Mouse (Mus musculus): ENCODE measurements around the gene Slc44a5. TPM values are rescaled to one million over a fixed set of nuclear protein-coding genes. Genes with fewer than 3 reads are reported as not detected.

Gene Slc44a5
- polyA plus RNA-seq, 1 experiment from 2014 or later, result 6.8 TPM

DNA sequence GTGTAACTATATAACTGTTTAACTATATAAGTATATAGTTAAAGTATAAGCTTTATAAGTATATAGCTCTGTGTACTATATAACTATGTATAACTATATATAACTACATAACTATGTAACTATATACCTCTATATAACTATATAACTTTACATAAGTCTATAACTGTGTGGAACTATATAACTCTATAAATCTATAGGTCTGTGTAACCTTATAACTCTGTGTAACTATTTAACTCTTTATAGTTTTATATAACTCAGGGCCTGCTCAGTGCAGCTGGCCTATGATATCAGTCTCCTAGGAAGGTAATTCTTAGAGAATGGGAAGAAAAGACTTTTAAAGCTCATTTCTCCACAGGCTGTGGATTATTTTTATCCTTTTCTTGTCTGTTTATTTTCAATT is 284.1 kb downstream of the Slc44a5 start:
- H3K4me1 ChIP-seq (replicated peaks), result no peaks in the 10 kb centered on the region
- H3K9ac ChIP-seq (replicated peaks), result no peak overlapping the region
- no peak overlapping the region for H3K27ac ChIP-seq
- no peaks in the 10 kb centered on the region for H3K36me3 ChIP-seq
- no peak overlapping the region for H3K4me3 ChIP-seq (replicated peaks)
- no peaks in the 10 kb centered on the region for H3K27me3 ChIP-seq
- H3K4me2 ChIP-seq (replicated peaks), result no peak overlapping the region
- no peaks in the 10 kb centered on the region for H3K9me3 ChIP-seq
- no peak for ATAC-seq

GRCm38 (mm10) chr3:154268313-154268712 is 295.1 kb downstream of the Slc44a5 start:
- Histone ChIP-seq H3K4me1 (replicated peaks) (no peaks in the 10 kb centered on the region), H3K27me3 (peaks cover 4% of the 10 kb centered on the region; the same call in 1 of the 2 replicates), H3K4me2 (replicated peaks) (no peak overlapping the region), H3K36me3 (no peaks in the 10 kb centered on the region), H3K4me3 (replicated peaks) (no peak overlapping the region), H3K27ac (no peak overlapping the region), H3K9ac (replicated peaks) (no peak overlapping the region), H3K9me3 (no peaks in the 10 kb centered on the region)
- no peak for ATAC-seq
- WGBS, result 84% methylated on average over 9 of the region's 9 CpGs

DNA sequence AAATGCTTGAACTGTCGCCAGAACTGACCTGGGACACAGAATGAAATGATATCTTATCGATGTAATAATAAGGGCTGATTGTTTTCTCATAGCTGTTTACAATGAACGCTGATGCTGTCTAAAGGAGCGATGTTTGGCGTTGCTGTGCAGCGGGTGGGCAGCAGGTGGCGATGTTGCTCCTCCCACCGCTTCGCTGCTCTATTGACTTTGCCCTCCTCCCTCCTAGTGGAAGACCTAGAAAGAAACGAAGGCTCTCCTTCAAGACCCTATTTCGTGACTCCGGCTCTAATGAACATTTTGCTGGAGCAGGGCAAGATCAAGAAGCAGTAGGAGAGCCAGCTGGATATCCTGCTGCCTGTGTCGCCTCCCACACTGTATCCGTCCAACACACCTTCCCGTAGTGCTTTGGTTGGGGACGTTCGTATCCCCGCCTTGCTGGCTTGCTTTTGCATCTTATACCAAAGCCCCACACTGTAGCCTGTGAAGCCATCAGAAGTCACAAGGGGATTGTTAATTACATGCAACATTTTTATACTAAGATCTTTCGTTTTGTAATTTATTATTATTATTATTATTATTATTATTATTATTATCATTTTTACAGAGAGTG is 296.6 kb downstream of the Slc44a5 start:
- WGBS, result 7% methylated on average over 19 of the region's 19 CpGs

GRCm38 (mm10) chr3:154274681-154275080 is 301.4 kb downstream of the Slc44a5 start:
- Histone ChIP-seq H3K27ac (no peak overlapping the region), H3K9me3 (no peaks in the 10 kb centered on the region), H3K9ac (replicated peaks) (no peak overlapping the region), H3K36me3 (no peaks in the 10 kb centered on the region), H3K27me3 (peaks cover 4% of the 10 kb centered on the region; the same call in 1 of the 2 replicates), H3K4me3 (replicated peaks) (no peak overlapping the region), H3K4me1 (replicated peaks) (no peaks in the 10 kb centered on the region), H3K4me2 (replicated peaks) (no peak overlapping the region)
- WGBS, result 96% methylated on average over 3 of the region's 3 CpGs
- ATAC-seq, result no peak

More for the DNA sequence above, 296.6 kb downstream of the Slc44a5 start:
- ATAC-seq, result peak; percentile 88
- peaks cover 4% of the 10 kb centered on the region; the same call in 1 of the 2 replicates for H3K27me3 ChIP-seq
- no peak overlapping the region for H3K27ac ChIP-seq
- H3K4me2 ChIP-seq (replicated peaks), result peak overlapping the region; percentile 58
- no peaks in the 10 kb centered on the region for H3K36me3 ChIP-seq
- H3K9ac ChIP-seq (replicated peaks), result peak overlapping the region; percentile 51; the same call in 1 of the 2 replicates
- H3K9me3 ChIP-seq, result no peaks in the 10 kb centered on the region
- peak overlapping the region; percentile 33 for H3K4me3 ChIP-seq (replicated peaks)
- no peaks in the 10 kb centered on the region for H3K4me1 ChIP-seq (replicated peaks)

DNA sequence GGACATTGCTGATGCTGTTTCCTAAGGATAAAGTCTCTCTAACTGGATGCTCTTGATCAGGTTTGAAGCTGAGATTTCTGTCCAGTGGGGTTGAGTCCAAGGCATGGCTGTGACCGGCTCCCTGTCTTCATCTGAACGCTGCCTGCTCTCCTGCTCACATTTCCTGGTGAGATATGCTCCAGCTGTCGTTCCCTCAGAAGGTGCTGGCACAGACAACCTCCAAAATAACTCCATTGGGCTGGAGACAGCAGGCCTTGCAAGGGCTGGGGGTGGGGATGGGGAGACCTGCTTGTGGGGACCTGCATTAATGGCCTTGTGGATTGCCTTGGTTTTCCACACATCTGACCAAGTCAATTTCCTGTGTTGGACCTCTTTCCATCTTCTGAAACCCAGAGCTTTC is 311.0 kb downstream of the Slc44a5 start:
- no peak overlapping the region for H3K9ac ChIP-seq (replicated peaks)
- H3K9me3 ChIP-seq, result no peaks in the 10 kb centered on the region
- no peak overlapping the region for H3K4me2 ChIP-seq (replicated peaks)
- no peak for ATAC-seq
- no peaks in the 10 kb centered on the region for H3K27me3 ChIP-seq
- WGBS, result 77% methylated on average over 3 of the region's 3 CpGs
- no peak overlapping the region for H3K27ac ChIP-seq
- H3K4me1 ChIP-seq (replicated peaks), result no peaks in the 10 kb centered on the region
- H3K4me3 ChIP-seq (replicated peaks), result no peak overlapping the region
- H3K36me3 ChIP-seq, result no peaks in the 10 kb centered on the region

- no peak for ATAC-seq
- H3K4me3 ChIP-seq (replicated peaks), result no peak overlapping the region
- H3K4me1 ChIP-seq (replicated peaks), result no peaks in the 10 kb centered on the region
- H3K27ac ChIP-seq, result no peak overlapping the region
- H3K9ac ChIP-seq (replicated peaks), result no peak overlapping the region
- no peaks in the 10 kb centered on the region for H3K36me3 ChIP-seq
- WGBS, result 63% methylated on average over 4 of the region's 4 CpGs
- H3K9me3 ChIP-seq, result no peaks in the 10 kb centered on the region
- no peak overlapping the region for H3K4me2 ChIP-seq (replicated peaks)
- H3K27me3 ChIP-seq, result no peaks in the 10 kb centered on the region
Measured at GRCm38 (mm10) chr3:154285351-154285750, 312.1 kb downstream of the Slc44a5 start.

DNA sequence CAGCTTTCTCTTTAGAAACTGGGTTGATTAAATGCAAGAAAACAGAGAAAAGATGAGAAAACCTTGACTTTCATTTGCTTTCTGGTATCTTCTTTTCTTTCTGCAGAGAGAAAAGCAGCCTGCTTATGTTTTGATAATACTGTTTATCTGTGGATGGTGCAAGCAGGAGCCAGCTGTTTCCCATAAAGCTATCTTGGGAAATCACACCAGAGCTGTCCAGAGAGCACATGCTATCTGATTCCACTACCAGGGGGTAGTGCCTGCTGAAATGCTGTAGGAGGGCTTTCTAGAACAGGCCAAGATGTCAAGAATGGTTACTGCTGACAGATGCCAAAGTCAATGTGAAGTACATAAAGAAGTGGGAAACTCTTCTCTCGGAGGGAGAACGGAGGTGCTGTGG is 314.0 kb downstream of the Slc44a5 start:
- WGBS, result 92% methylated on average over 2 of the region's 2 CpGs
- Histone ChIP-seq H3K4me3 (replicated peaks) (no peak overlapping the region), H3K9ac (replicated peaks) (no peak overlapping the region), H3K9me3 (no peaks in the 10 kb centered on the region), H3K4me1 (replicated peaks) (no peaks in the 10 kb centered on the region), H3K4me2 (replicated peaks) (no peak overlapping the region), H3K27me3 (no peaks in the 10 kb centered on the region), H3K27ac (no peak overlapping the region), H3K36me3 (no peaks in the 10 kb centered on the region)
- no peak for ATAC-seq

DNA sequence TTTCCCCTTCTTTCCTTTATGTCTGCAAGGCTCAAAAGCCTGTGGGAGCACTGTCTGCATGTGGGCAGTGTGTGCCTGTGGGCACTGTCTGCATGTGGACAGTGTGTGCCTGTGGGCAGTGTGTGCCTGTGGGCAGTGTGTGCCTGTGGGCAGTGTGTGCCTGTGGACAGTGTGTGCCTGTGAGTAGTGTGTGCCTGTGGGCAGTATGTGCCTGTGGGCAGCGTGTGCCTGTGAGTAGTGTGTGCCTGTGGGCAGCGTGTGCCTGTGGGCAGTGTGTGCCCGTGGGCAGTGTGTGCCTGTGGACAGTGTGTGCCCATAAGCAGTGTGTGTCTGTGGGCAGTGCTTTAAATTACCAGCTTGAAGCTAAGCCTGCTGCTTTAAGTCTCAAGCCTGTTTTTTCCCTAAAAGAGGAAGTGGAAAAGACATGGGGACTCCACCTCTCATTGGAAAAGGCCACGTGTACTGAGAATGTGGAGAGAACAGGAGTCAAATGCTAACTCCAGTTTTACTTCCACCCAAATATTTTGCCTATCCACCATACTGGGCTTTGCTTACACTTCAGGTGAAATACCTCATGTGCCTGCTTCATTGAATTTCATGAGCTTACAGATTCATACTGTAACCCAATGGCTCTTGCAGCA is 315.3 kb downstream of the Slc44a5 start:
- WGBS, result 86% methylated on average over 4 of the region's 4 CpGs
- no peaks in the 10 kb centered on the region for H3K9me3 ChIP-seq
- H3K4me2 ChIP-seq (replicated peaks), result no peak overlapping the region
- no peaks in the 10 kb centered on the region for H3K27me3 ChIP-seq
- H3K4me3 ChIP-seq (replicated peaks), result no peak overlapping the region
- H3K4me1 ChIP-seq (replicated peaks), result no peaks in the 10 kb centered on the region
- H3K36me3 ChIP-seq, result no peaks in the 10 kb centered on the region
- no peak overlapping the region for H3K27ac ChIP-seq
- ATAC-seq, result no peak
- no peak overlapping the region for H3K9ac ChIP-seq (replicated peaks)

- ATAC-seq, result no peak
- Histone ChIP-seq H3K36me3 (no peaks in the 10 kb centered on the region), H3K27ac (no peak overlapping the region), H3K9ac (replicated peaks) (no peak overlapping the region), H3K4me3 (replicated peaks) (no peak overlapping the region), H3K4me2 (replicated peaks) (no peak overlapping the region), H3K9me3 (no peaks in the 10 kb centered on the region), H3K27me3 (no peaks in the 10 kb centered on the region), H3K4me1 (replicated peaks) (no peaks in the 10 kb centered on the region)
- 82% methylated on average over 2 of the region's 2 CpGs for WGBS
Measured at GRCm38 (mm10) chr3:154290351-154290750, 317.1 kb downstream of the Slc44a5 start.

- Histone ChIP-seq H3K27ac (no peak overlapping the region), H3K4me1 (replicated peaks) (no peaks in the 10 kb centered on the region), H3K9ac (replicated peaks) (no peak overlapping the region), H3K9me3 (no peaks in the 10 kb centered on the region), H3K4me2 (replicated peaks) (no peak overlapping the region), H3K4me3 (replicated peaks) (no peak overlapping the region), H3K36me3 (no peaks in the 10 kb centered on the region), H3K27me3 (no peaks in the 10 kb centered on the region)
- no peak for ATAC-seq
- 79% methylated on average over 5 of the region's 5 CpGs for WGBS
Measured at GRCm38 (mm10) chr3:154292126-154292525, 318.9 kb downstream of the Slc44a5 start.

GRCm38 (mm10) chr3:154293839-154294490 is 320.7 kb downstream of the Slc44a5 start:
- ATAC-seq, result no peak
- H3K27ac ChIP-seq, result no peak overlapping the region
- no peak overlapping the region for H3K4me3 ChIP-seq (replicated peaks)
- no peak overlapping the region for H3K9ac ChIP-seq (replicated peaks)
- H3K36me3 ChIP-seq, result no peaks in the 10 kb centered on the region
- no peaks in the 10 kb centered on the region for H3K4me1 ChIP-seq (replicated peaks)
- no peak overlapping the region for H3K4me2 ChIP-seq (replicated peaks)
- no peaks in the 10 kb centered on the region for H3K27me3 ChIP-seq
- WGBS, result 79% methylated on average over 9 of the region's 9 CpGs
- no peaks in the 10 kb centered on the region for H3K9me3 ChIP-seq

DNA sequence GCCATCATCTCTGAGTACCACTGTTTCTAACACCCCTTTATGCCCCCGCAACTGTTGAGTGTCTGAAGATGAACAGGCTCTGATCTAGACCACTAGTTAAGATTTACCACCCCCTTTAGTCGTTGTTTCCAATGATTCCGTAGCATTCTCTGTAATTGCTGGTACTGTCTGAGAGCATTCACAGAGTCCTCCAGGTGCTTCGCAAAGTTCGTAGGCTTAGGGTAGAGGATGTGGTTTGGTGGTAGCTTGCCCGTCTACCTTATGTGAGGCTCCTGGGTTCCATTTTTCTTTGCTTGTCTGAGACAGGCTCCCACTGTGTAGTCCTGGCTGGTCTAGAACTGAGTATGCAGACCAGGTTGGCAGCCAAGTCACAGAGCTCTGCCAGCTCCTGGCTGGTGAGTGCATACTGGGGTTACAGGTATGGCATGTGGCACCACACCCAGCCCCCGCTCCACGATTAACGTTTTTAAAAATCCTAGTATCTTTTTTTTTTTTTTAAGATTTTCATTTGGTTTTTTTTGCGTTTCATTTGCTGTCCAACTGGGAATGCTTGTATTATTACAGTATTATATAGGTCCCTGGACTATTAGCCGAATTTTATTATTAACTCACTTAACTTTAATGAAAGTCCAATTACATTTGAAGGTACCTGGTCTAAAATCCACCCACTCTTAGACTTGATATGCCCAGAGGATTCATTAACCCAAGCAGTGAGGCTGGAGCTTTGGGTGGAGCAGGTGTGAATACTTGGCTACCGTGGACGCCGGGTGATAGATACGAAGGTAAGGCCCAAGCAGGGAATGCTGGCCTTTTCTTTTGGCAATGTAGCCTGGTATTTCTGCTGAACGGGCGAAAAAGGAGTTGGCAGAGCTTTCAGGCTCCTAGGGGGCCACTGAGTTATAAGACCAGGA is 321.9 kb downstream of the Slc44a5 start:
- no peak overlapping the region for H3K4me2 ChIP-seq (replicated peaks)
- ATAC-seq, result no peak
- H3K27me3 ChIP-seq, result no peaks in the 10 kb centered on the region
- whole genome bisulfite sequencing, result 93% methylated on average over 17 of the region's 17 CpGs
- no peaks in the 10 kb centered on the region for H3K9me3 ChIP-seq
- H3K4me3 ChIP-seq (replicated peaks), result no peak overlapping the region
- H3K36me3 ChIP-seq, result no peaks in the 10 kb centered on the region
- no peak overlapping the region for H3K9ac ChIP-seq (replicated peaks)
- H3K27ac ChIP-seq, result no peak overlapping the region
- no peaks in the 10 kb centered on the region for H3K4me1 ChIP-seq (replicated peaks)
